Mouse (Mus musculus) embryonic facial prominence, embryonic 14.5 days (tissue): ENCODE results near the gene Rchy1. TPM values are rescaled to one million over a fixed set of nuclear protein-coding genes. Genes with fewer than 3 reads are reported as not detected.
"Not testable (repeated sequence)": the region's sequence is repeated elsewhere in the genome, so short reads cannot be mapped to it uniquely, and the experiment has no call there.

ENCODE experiments used
- ATAC-seq: fragments of 200-750 bp; cut with Nextera tagmentation; 2 replicates; pipeline ENCODE4 v1.8.0; 2017; ENCODE audit warnings: low read depth, moderate number of reproducible peaks, moderate TSS enrichment
- DNase-seq: peaks from one replicate; pipeline ENCODE4 v3.0.0-alpha.2; 2015; ENCODE audit warnings: low spot score
- H3K27ac ChIP-seq: fragments of 300-500 bp; sonication (generic); replicated peaks from 2 replicates; pipeline ENCODE4 v1.5.1; 2014; ENCODE audit warnings: low read depth, mild to moderate bottlenecking, low read length, moderate library complexity
- H3K27me3 ChIP-seq: fragments of 300-500 bp; sonication (generic); replicated peaks from 2 replicates; pipeline ENCODE4 v1.6.1; 2014; ENCODE audit warnings: low read length; ENCODE audit not compliant: control insufficient read depth, insufficient read depth
- H3K36me3 ChIP-seq: fragments of 300-500 bp; sonication (generic); 2 replicates; pipeline ENCODE4 v1.6.1; 2014; ENCODE audit warnings: low read length, mixed read lengths; ENCODE audit not compliant: control insufficient read depth, insufficient read depth
- H3K4me1 ChIP-seq: fragments of 300-500 bp; sonication (generic); 2 replicates; pipeline ENCODE4 v1.6.1; 2014; ENCODE audit warnings: antibody characterized with exemption, low read length; ENCODE audit not compliant: control insufficient read depth, insufficient read depth
- H3K4me2 ChIP-seq: fragments of 300-500 bp; sonication (generic); 2 replicates; pipeline ENCODE4 v1.6.1; 2014; ENCODE audit warnings: low read depth, mild to moderate bottlenecking, low read length, moderate library complexity, mixed read lengths
- H3K4me3 ChIP-seq: fragments of 300-500 bp; sonication (generic); 2 replicates; pipeline ENCODE4 v1.5.1; 2014; ENCODE audit warnings: low read depth, mild to moderate bottlenecking, low read length
- H3K9ac ChIP-seq: fragments of 300-500 bp; sonication (generic); 2 replicates; pipeline ENCODE4 v1.6.1; 2014; ENCODE audit warnings: low read depth, mild to moderate bottlenecking, low read length, moderate library complexity, mixed read lengths
- H3K9me3 ChIP-seq: fragments of 300-500 bp; sonication (generic); 2 replicates; pipeline ENCODE4 v1.6.1; 2016; ENCODE audit warnings: low read length; ENCODE audit not compliant: control insufficient read depth
- WGBS: fragments of 180-500 bp; shearing (Covaris S2); extraction: QIAGEN DNeasy Blood & Tissue Kit; methylation state at CpG from one replicate; pipeline ENCODE4 v1.1.7; 2014; 5-methylcytosine and 5-hydroxymethylcytosine counted together
- polyA plus RNA-seq: library from polyadenylated mRNA; unstranded; fragments of >200 nt; fragmentation: Nextera tagmentation; extraction: Ambion mirVana; gene quantifications from 2 replicates; pipeline ENCODE4 v1.2.1, GENCODE M21; 2014

Rchy1 gene
- polyA plus RNA-seq, 1 experiment from 2014 or later, result 40.4 TPM

DNA sequence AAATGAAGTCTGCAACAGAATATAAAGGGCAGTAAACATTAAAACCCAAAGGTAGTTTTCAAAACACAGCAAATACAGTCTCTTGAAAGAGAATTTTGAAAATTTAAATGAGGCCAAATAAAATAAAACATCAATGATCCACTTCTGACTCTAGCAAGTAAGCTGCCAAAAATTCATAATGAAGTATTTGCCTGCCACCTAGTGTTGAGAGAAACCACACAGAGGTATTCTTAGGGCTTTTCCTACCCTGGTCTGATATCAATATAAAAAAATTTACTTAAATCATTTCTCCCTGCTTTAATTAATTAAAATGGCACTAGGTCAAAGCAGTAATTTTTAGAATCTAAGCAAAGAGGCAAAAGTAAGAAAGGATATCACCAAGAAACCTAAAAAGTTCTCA is 11.5 kb downstream of the Rchy1 start:
- H3K4me2 ChIP-seq, result no peak overlapping the region
- no peaks in the 10 kb centered on the region for H3K27me3 ChIP-seq
- H3K9ac ChIP-seq, result no peak overlapping the region
- H3K27ac ChIP-seq, result no peak overlapping the region
- no peak for ATAC-seq
- peak; percentile 54 for DNase-seq
- no peak overlapping the region for H3K4me3 ChIP-seq
- no peaks in the 10 kb centered on the region for H3K4me1 ChIP-seq
- no peaks in the 10 kb centered on the region for H3K9me3 ChIP-seq
- H3K36me3 ChIP-seq, result peaks cover 75% of the 10 kb centered on the region

DNA sequence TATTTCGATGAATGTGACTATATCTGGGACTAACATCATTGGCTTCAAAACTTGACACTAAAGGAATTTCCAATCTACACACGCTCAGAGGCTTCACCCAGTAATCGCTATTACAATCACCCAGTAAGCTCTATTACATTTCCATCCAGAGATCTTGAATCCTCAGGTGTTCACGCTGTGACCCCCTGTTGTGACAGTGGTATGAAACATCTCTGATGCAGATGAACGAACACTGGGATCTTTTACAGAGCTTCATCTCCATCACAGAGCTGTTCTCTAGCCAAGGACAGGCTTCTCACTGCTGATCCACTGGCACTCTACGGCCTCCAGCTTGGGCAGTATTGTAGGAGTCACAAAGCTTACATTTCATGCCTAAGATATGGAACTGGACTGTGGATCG is 13.4 kb downstream of the Rchy1 start:
- DNase-seq (no peak), ATAC-seq (no peak)
- no peaks in the 10 kb centered on the region for H3K9me3 ChIP-seq
- H3K36me3 ChIP-seq, result peaks cover 69% of the 10 kb centered on the region
- no peaks in the 10 kb centered on the region for H3K27me3 ChIP-seq
- H3K27ac ChIP-seq, result no peak overlapping the region
- no peak overlapping the region for H3K9ac ChIP-seq
- H3K4me3 ChIP-seq, result no peak overlapping the region
- no peak overlapping the region for H3K4me2 ChIP-seq
- whole genome bisulfite sequencing, result 94% methylated on average over 7 of the region's 7 CpGs
- H3K4me1 ChIP-seq, result no peaks in the 10 kb centered on the region

- H3K4me2 ChIP-seq, result no peak overlapping the region
- H3K27me3 ChIP-seq, result no peaks in the 10 kb centered on the region
- WGBS, result 95% methylated on average over 4 of the region's 4 CpGs
- H3K9me3 ChIP-seq, result no peaks in the 10 kb centered on the region
- no peak overlapping the region for H3K27ac ChIP-seq
- peaks cover 46% of the 10 kb centered on the region for H3K36me3 ChIP-seq
- no peaks in the 10 kb centered on the region for H3K4me1 ChIP-seq
- H3K4me3 ChIP-seq, result no peak overlapping the region
- ATAC-seq, result no peak
- H3K9ac ChIP-seq, result no peak overlapping the region
- no peak for DNase-seq
These were observed 15.9 kb downstream of the Rchy1 start for GRCm38 (mm10) chr5:91947008-91947407.

DNA sequence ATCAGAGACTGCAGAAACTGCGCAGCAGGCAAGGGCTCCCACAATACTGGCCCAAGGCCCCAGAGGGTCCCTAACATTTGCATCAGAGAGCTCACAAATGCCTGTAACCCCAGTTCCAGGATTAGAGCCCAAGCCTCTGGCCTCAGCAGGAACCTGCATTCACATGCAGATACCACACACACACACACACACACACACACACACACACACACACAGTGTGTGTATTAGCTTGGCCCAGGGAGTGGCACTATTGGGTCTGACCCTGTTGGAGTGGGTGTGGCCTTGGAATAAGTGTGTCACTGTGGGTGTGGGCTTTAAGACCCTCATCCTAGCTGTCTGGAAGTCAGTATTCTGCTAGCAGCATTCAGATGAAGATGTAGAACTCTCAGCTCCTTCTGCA is 17.3 kb downstream of the Rchy1 start:
- peaks cover 37% of the 10 kb centered on the region for H3K36me3 ChIP-seq
- WGBS, result 71% methylated on average over 1 of the region's 1 CpGs
- H3K27me3 ChIP-seq, H3K4me3 ChIP-seq, H3K4me1 ChIP-seq, H3K27ac ChIP-seq, H3K4me2 ChIP-seq, ATAC-seq, H3K9ac ChIP-seq, H3K9me3 ChIP-seq, DNase-seq: not testable (repeated sequence)

DNA sequence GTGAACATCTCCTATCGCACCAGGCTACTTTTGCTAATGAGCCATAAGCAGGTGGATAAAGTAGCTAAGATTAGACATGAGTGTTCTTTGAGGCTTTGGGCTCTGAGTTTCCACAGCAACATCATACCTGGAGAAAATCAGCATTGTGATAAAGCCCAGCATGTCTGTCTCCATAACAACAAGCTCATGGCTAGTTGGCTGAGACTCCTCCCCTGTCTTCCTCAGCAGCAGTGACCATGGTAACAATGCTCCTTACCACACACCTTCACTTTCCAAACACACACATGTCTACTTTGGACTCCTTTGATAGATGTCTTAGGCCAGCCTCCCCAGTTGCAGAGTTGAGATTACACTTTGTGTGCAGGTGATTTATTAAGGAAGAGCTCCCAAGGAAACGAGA is 49.6 kb downstream of the Rchy1 start:
- no peaks in the 10 kb centered on the region for H3K36me3 ChIP-seq
- DNase-seq (no peak), ATAC-seq (no peak)
- no peak overlapping the region for H3K4me2 ChIP-seq
- no peaks in the 10 kb centered on the region for H3K27me3 ChIP-seq
- no peak overlapping the region for H3K27ac ChIP-seq
- WGBS, result 83% methylated on average over 2 of the region's 2 CpGs
- H3K4me1 ChIP-seq, result no peaks in the 10 kb centered on the region
- H3K4me3 ChIP-seq, result no peak overlapping the region
- no peak overlapping the region for H3K9ac ChIP-seq
- H3K9me3 ChIP-seq, result no peaks in the 10 kb centered on the region

- H3K36me3 ChIP-seq, result no peaks in the 10 kb centered on the region
- no peak overlapping the region for H3K9ac ChIP-seq
- H3K4me1 ChIP-seq, result no peaks in the 10 kb centered on the region
- 82% methylated on average over 13 of the region's 13 CpGs for WGBS
- no peak overlapping the region for H3K27ac ChIP-seq
- ATAC-seq (no peak), DNase-seq (no peak)
- H3K9me3 ChIP-seq, result no peaks in the 10 kb centered on the region
- H3K4me2 ChIP-seq, result no peak overlapping the region
- H3K4me3 ChIP-seq, result no peak overlapping the region
- H3K27me3 ChIP-seq, result no peaks in the 10 kb centered on the region
These were observed 51.3 kb downstream of the Rchy1 start for GRCm38 (mm10) chr5:91911384-91912106.

DNA sequence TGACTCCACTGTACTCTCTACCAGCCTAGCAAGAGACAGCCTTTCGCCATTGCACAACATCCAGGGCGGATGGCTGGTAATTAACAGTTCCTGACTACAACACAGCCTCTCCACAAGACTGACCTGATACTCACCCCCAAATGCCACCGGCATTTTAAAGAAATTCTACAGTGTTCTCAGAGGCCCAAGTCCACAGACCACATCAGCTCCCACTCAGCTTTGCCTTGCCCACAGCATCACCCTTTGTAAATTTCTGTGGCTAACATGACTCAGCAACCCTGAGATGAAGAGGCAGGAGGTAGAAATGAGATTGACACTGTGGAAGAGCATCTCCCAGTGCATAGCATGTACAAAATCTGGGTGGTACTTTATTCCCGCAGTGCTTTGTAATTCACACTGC is 52.3 kb downstream of the Rchy1 start:
- ATAC-seq (no peak), DNase-seq (no peak)
- no peaks in the 10 kb centered on the region for H3K4me1 ChIP-seq
- H3K27ac ChIP-seq, result no peak overlapping the region
- H3K4me2 ChIP-seq, result no peak overlapping the region
- H3K9me3 ChIP-seq, result no peaks in the 10 kb centered on the region
- no peaks in the 10 kb centered on the region for H3K36me3 ChIP-seq
- WGBS, result 82% methylated on average over 4 of the region's 4 CpGs
- no peak overlapping the region for H3K9ac ChIP-seq
- no peaks in the 10 kb centered on the region for H3K27me3 ChIP-seq
- H3K4me3 ChIP-seq, result no peak overlapping the region

- Histone ChIP-seq H3K9ac (no peak overlapping the region), H3K27me3 (no peaks in the 10 kb centered on the region), H3K4me3 (no peak overlapping the region), H3K9me3 (no peaks in the 10 kb centered on the region), H3K27ac (no peak overlapping the region), H3K4me1 (no peaks in the 10 kb centered on the region), H3K36me3 (no peaks in the 10 kb centered on the region), H3K4me2 (no peak overlapping the region)
- DNase-seq (no peak), ATAC-seq (no peak)
- 62% methylated on average over 10 of the region's 10 CpGs for WGBS
These were observed 53.8 kb downstream of the Rchy1 start for GRCm38 (mm10) chr5:91909010-91909620.
